Mouse (Mus musculus) midbrain, embryonic 15.5 days (tissue): ENCODE data around the gene Ankrd13d. TPM values are rescaled to one million over a fixed set of nuclear protein-coding genes. Genes with fewer than 3 reads are reported as not detected.

Experiments
- ATAC-seq: fragments of 200-750 bp; cut with Nextera tagmentation; replicated peaks from 2 replicates; pipeline ENCODE4 v1.8.0; 2017; ENCODE audit warnings: moderate TSS enrichment
- H3K27ac ChIP-seq: fragments of 300-500 bp; sonication (generic); 2 replicates; pipeline ENCODE4 v1.5.1; 2015; ENCODE audit warnings: mild to moderate bottlenecking, inconsistent platforms
- H3K27me3 ChIP-seq: fragments of 300-500 bp; sonication (generic); replicated peaks from 2 replicates; pipeline ENCODE4 v1.6.1; 2015; ENCODE audit warnings: inconsistent platforms
- H3K36me3 ChIP-seq: fragments of 300-500 bp; sonication (generic); replicated peaks from 2 replicates; pipeline ENCODE4 v1.6.1; 2015; ENCODE audit warnings: inconsistent platforms
- H3K4me1 ChIP-seq: fragments of 300-500 bp; sonication (generic); 2 replicates; pipeline ENCODE4 v1.6.1; 2015; ENCODE audit warnings: inconsistent platforms
- H3K4me2 ChIP-seq: fragments of 300-500 bp; sonication (generic); 2 replicates; pipeline ENCODE4 v1.6.1; 2015; ENCODE audit warnings: inconsistent platforms, mild to moderate bottlenecking, moderate library complexity
- H3K4me3 ChIP-seq: fragments of 300-500 bp; sonication (generic); 2 replicates; pipeline ENCODE4 v1.5.1; 2015; ENCODE audit warnings: mild to moderate bottlenecking, inconsistent platforms
- H3K9ac ChIP-seq: fragments of 300-500 bp; sonication (generic); 2 replicates; pipeline ENCODE4 v1.6.1; 2015; ENCODE audit warnings: mild to moderate bottlenecking, inconsistent platforms
- H3K9me3 ChIP-seq: fragments of 300-500 bp; sonication (generic); 2 replicates; pipeline ENCODE4 v1.6.1; 2016; ENCODE audit warnings: inconsistent platforms
- WGBS: fragments of 180-500 bp; shearing (Covaris S2); methylation state at CpG from one replicate; pipeline ENCODE4 v1.1.7; 2015; ENCODE audit warnings: mixed read lengths; 5-methylcytosine and 5-hydroxymethylcytosine counted together
- microRNA-seq: library from miRNA; unstranded; fragments of <30 nt; microRNA quantifications from one replicate; pipeline ENCODE4, GENCODE M21; 2016
- polyA plus RNA-seq: library from polyadenylated mRNA; unstranded; fragments of >200 nt; fragmentation: Nextera tagmentation; extraction: Ambion mirVana; gene quantifications from 2 replicates; pipeline ENCODE4 v1.2.1, GENCODE M21; 2015

Gene Ankrd13d
- polyA plus RNA-seq, 1 experiment from 2014 or later: 57.1 TPM

DNA sequence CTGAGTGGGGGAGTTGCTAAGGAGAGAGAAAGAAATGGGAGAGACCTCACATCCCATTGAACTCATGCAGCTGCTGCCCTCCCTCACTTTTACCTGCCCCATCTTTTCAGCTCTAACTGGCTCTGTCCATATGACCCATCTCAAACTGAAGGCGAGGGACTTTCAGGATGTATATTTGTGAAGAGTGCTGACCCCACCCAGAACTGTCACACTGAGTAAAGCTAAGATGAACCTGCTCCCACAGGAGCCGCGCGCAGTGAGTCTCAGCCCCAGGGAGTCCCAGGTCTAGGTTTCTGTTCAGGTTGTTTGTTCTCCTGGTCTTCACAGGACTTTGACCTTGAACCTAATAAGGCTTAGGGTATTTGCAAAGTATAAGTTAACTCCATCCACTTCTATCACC is 54.0 kb downstream of the Ankrd13d start:
- H3K4me2 ChIP-seq: no peak overlapping the region
- no peak overlapping the region for H3K4me3 ChIP-seq
- no peak overlapping the region for H3K27ac ChIP-seq
- H3K9ac ChIP-seq: no peak overlapping the region
- H3K27me3 ChIP-seq: peaks cover 12% of the 10 kb centered on the region; the same call in 1 of the 2 replicates
- no peaks in the 10 kb centered on the region for H3K9me3 ChIP-seq
- no peak for ATAC-seq
- 73% methylated on average over 4 of the region's 4 CpGs for WGBS
- H3K4me1 ChIP-seq: peaks cover 11% of the 10 kb centered on the region
- H3K36me3 ChIP-seq: no peaks in the 10 kb centered on the region

DNA sequence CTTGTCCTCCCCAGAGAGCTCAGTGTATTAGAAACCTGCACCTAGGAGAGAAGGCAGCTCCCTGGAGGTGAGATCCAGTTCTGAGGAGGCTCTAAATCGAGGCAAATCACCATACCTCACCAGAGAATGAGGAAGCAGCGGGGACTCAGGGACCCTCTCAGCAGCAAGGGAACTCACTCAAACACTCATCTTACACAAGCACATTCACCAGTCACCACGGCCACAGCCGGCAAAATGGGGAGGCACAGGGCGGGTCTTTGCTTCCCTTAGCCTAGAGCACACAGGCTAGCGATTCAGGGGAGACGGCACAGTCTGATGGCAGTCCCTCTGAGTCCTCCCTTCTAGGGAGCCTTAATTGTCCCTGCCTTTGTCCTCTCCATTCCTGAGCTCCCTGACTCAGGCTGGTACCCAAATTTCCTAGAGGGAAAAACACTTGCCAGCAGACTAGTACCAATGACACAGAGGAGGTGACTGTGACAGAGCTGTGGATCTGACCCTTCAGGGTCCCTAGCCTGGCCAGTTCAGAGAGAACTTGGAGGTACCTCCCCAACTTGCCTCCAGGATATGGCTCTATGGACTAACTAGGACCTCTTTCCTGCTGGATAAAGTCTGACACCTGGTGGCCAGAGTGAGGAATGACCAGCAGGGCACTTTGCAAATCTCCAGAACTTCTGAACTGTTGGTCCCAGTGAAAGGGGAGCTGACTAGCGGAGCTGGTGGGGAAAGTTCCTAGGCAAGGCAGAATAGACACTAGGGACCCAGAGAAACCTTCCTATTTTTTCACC is 54.9 kb downstream of the Ankrd13d start:
- Histone ChIP-seq H3K9me3 (no peaks in the 10 kb centered on the region), H3K36me3 (no peaks in the 10 kb centered on the region), H3K4me2 (no peak overlapping the region), H3K27ac (no peak overlapping the region), H3K4me3 (no peak overlapping the region), H3K9ac (no peak overlapping the region), H3K4me1 (peaks cover 11% of the 10 kb centered on the region), H3K27me3 (peaks cover 12% of the 10 kb centered on the region; the same call in 1 of the 2 replicates)
- WGBS: 21% methylated on average over 8 of the region's 8 CpGs
- ATAC-seq: no peak

DNA sequence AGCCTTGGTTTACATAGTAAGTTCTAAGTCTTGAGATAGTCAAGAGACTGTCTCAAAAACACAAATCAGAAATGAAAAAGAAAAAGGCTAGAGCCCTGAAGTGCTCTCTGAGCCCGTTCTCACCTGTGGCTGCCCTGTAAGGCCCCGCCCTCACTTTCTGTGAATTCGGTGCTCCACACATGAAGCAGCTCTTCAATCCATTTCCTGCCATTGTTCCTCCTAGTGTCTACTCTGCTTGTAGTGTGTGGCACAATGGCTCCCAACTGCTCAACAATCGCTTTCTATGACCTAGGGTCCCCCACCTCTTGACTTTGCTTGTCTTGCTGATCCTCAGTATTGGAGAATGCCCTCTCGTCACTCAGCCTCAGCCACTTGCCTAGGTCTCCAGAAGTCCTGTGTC is 55.5 kb downstream of the Ankrd13d start:
- H3K27ac ChIP-seq: no peak overlapping the region
- 65% methylated on average over 5 of the region's 5 CpGs for WGBS
- H3K27me3 ChIP-seq: peaks cover 12% of the 10 kb centered on the region; the same call in 1 of the 2 replicates
- no peak for ATAC-seq
- no peak overlapping the region for H3K4me3 ChIP-seq
- no peaks in the 10 kb centered on the region for H3K9me3 ChIP-seq
- no peak overlapping the region for H3K9ac ChIP-seq
- H3K36me3 ChIP-seq: no peaks in the 10 kb centered on the region
- no peak overlapping the region for H3K4me2 ChIP-seq
- H3K4me1 ChIP-seq: peaks cover 8% of the 10 kb centered on the region

DNA sequence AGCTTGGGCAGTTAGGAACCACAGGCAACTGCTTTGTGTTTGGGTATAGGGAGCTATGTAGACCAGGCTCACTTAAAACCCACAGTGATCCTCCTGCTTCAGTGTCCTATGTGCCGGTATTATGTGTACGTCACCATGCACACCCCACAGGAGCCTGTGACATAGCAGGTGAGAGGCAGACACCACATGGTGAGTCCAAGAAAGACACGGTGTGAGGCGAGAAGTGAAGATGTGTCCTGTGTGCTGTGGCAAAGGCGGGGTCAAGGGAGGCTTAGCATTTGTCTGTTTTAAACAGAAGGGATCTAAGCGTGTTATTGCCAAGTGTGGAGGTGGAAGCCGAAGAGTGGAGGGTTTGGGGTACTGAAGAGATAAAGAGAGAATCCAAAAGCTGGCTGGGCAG is 56.2 kb downstream of the Ankrd13d start:
- 90% methylated on average over 7 of the region's 7 CpGs for WGBS
- Histone ChIP-seq H3K4me1 (peaks cover 4% of the 10 kb centered on the region), H3K27me3 (peaks cover 12% of the 10 kb centered on the region; the same call in 1 of the 2 replicates), H3K4me3 (no peak overlapping the region), H3K9me3 (no peaks in the 10 kb centered on the region), H3K4me2 (no peak overlapping the region), H3K27ac (no peak overlapping the region), H3K9ac (no peak overlapping the region), H3K36me3 (no peaks in the 10 kb centered on the region)
- no peak for ATAC-seq

DNA sequence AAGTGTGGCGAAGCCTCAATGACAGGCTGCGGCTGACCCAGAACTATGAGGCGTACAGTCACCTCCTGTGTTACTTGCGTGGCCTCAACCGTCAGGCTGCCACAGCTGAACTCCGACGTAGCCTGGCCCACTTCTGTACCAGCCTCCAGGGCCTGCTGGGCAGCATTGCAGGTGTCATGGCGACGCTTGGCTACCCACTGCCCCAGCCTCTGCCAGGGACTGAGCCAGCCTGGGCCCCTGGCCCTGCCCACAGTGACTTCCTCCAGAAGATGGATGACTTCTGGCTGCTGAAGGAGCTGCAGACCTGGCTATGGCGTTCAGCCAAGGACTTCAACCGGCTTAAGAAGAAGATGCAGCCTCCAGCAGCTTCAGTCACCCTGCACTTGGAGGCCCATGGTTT is 60.8 kb downstream of the Ankrd13d start:
- no peak for ATAC-seq
- 82% methylated on average over 11 of the region's 11 CpGs for WGBS
- H3K27ac ChIP-seq: no peak overlapping the region
- H3K4me2 ChIP-seq: no peak overlapping the region
- H3K4me3 ChIP-seq: no peak overlapping the region
- peaks cover 1% of the 10 kb centered on the region for H3K27me3 ChIP-seq
- no peaks in the 10 kb centered on the region for H3K4me1 ChIP-seq
- no peak overlapping the region for H3K9ac ChIP-seq
- no peaks in the 10 kb centered on the region for H3K9me3 ChIP-seq
- no peaks in the 10 kb centered on the region for H3K36me3 ChIP-seq

DNA sequence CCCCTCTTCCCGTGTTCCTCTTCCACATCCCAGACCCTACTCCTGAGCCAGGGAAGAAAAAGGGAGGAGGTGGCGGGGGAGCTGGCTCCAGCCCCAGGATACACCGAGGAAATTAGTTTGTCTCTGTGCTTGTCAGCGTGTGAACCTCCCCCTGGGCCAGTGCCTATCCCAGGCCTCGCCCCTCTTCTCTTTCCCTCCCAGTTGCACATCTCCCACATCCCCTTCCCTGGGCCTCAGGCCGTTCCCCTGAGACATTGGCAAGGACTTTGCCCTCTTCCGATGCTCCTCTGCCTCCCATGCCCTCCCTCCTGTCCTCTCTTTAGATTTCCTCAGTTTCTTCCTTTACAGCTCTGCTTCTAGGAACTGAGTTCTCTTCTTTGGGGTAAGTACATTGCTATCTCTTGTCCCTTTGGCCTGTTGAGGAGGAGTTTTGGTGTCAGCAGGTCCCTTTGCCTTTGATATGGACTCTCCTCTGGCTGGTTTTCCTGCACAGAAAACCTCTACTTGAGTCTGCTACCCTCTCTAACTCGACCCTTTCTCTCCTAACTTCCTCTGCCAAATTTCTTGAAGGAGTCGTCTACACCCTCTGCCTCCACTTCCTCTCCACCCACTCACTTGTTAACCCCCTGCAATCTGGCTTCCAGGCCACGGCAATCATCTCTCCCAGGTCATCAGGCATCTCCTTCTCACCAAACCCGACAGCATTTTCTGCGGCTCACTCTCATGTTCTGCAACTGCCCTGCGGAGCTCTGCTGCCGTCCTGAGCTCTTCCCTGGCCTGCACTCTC is 61.8 kb downstream of the Ankrd13d start:
- 45% methylated on average over 14 of the region's 14 CpGs for WGBS

DNA sequence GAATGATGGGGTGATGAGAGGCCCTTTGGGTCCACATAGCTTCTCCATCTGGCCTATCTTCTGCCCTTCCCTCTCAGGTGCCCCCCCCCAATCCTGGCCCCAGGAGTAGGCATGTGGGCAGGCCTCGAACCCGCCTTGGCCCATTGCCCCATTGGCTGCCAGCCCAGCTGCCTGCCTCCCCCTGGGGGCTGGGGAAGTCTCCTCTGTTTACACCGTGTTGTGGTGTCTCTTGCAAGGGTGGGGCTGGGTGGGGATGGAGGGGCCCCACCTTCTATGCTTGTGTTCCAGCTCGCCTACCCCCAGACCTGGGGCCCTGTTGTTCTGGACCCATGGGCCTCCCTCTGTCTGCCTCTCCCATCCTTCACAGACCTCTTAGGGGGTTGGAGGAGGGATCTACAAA is 62.5 kb downstream of the Ankrd13d start:
- Histone ChIP-seq H3K36me3 (no peaks in the 10 kb centered on the region), H3K4me1 (peaks cover 5% of the 10 kb centered on the region), H3K27ac (no peak overlapping the region), H3K9me3 (no peaks in the 10 kb centered on the region), H3K9ac (no peak overlapping the region), H3K4me3 (no peak overlapping the region), H3K4me2 (no peak overlapping the region), H3K27me3 (peaks cover 13% of the 10 kb centered on the region)
- ATAC-seq: no peak
- 59% methylated on average over 4 of the region's 4 CpGs for WGBS

More for the DNA sequence above, 61.8 kb downstream of the Ankrd13d start:
- H3K27me3 ChIP-seq: peaks cover 9% of the 10 kb centered on the region
- no peak overlapping the region for H3K4me2 ChIP-seq
- no peak overlapping the region for H3K27ac ChIP-seq
- H3K9ac ChIP-seq: no peak overlapping the region
- no peak for ATAC-seq
- H3K36me3 ChIP-seq: no peaks in the 10 kb centered on the region
- H3K9me3 ChIP-seq: no peaks in the 10 kb centered on the region
- no peak overlapping the region for H3K4me3 ChIP-seq
- peaks cover 2% of the 10 kb centered on the region; the same call in 1 of the 2 replicates for H3K4me1 ChIP-seq

Small RNA genes lying within 50 kb of the gene (microRNA-seq; reads per million reads assigned to microRNA genes)
- 0.92 reads per million for gene Mir6985

Other genes starting within 250 kb of the Ankrd13d start
- 513 and 520 TPM in 2 replicates for gene Gstp1, start 245.2 kb downstream of the Ankrd13d start, polyA plus RNA-seq
- gene Gstp2, start 237.1 kb downstream of the Ankrd13d start, polyA plus RNA-seq: 2.7 and 5.6 TPM in 2 replicates
- not detected in 2 replicates for gene Gstp3, start 223.6 kb downstream of the Ankrd13d start, polyA plus RNA-seq
- gene Cabp2, start 201.6 kb downstream of the Ankrd13d start, polyA plus RNA-seq: 0.22 TPM in 1 of 2 replicates, not detected in the other
- gene Cdk2ap2, start 186.0 kb downstream of the Ankrd13d start, polyA plus RNA-seq: 92.3 and 92.9 TPM in 2 replicates
- gene Pitpnm1, start 183.1 kb downstream of the Ankrd13d start, polyA plus RNA-seq: 97.7 and 102 TPM in 2 replicates
- gene Aip, start 157.3 kb downstream of the Ankrd13d start, polyA plus RNA-seq: 99.5 and 101 TPM in 2 replicates
- gene Gpr152, start 143.3 kb downstream of the Ankrd13d start, polyA plus RNA-seq: 0.04 TPM in 1 of 2 replicates, not detected in the other
- gene Cabp4, start 139.1 kb downstream of the Ankrd13d start, polyA plus RNA-seq: 0.22 and 0.28 TPM in 2 replicates
- 127 and 139 TPM in 2 replicates for gene Coro1b, start 134.5 kb downstream of the Ankrd13d start, polyA plus RNA-seq
- gene Ptprcap, start 129.5 kb downstream of the Ankrd13d start, polyA plus RNA-seq: 0.26 and 0.96 TPM in 2 replicates
- gene Rps6kb2, start 119.8 kb downstream of the Ankrd13d start, polyA plus RNA-seq: 60.1 and 60.7 TPM in 2 replicates
- gene Carns1, start 107.7 kb downstream of the Ankrd13d start, polyA plus RNA-seq: 5.9 and 6.9 TPM in 2 replicates
- 0.38 and 0.93 TPM in 2 replicates for gene Tbc1d10c, start 91.9 kb downstream of the Ankrd13d start, polyA plus RNA-seq
- 537 and 571 TPM in 2 replicates for gene Ppp1ca, start 91.1 kb downstream of the Ankrd13d start, polyA plus RNA-seq
- gene Rad9a, start 81.5 kb downstream of the Ankrd13d start, polyA plus RNA-seq: 23.7 and 24.9 TPM in 2 replicates
- gene Clcf1, start 68.9 kb downstream of the Ankrd13d start, polyA plus RNA-seq: 0.79 and 0.88 TPM in 2 replicates
- gene AC109138.7, start 68.8 kb downstream of the Ankrd13d start, polyA plus RNA-seq: not detected in 2 replicates
- 20.4 and 20.6 TPM in 2 replicates for gene Pold4, start 51.2 kb downstream of the Ankrd13d start, polyA plus RNA-seq
- 12.2 and 16.2 TPM in 2 replicates for gene Ssh3, start 14.0 kb downstream of the Ankrd13d start, polyA plus RNA-seq
- 28.2 and 29.6 TPM in 2 replicates for gene Grk2, start 23.1 kb upstream of the Ankrd13d start, polyA plus RNA-seq
- gene Kdm2a, start 115.1 kb upstream of the Ankrd13d start, polyA plus RNA-seq: 37.0 and 38.8 TPM in 2 replicates
- 5.1 and 5.5 TPM in 2 replicates for gene Rhod, start 156.3 kb upstream of the Ankrd13d start, polyA plus RNA-seq
- 3.6 and 4.3 TPM in 2 replicates for gene Syt12, start 194.3 kb upstream of the Ankrd13d start, polyA plus RNA-seq
- gene 2010003K11Rik, start 215.4 kb upstream of the Ankrd13d start, polyA plus RNA-seq: not detected in 2 replicates
- gene Pcx, start 227.3 kb upstream of the Ankrd13d start, polyA plus RNA-seq: 26.6 and 30.5 TPM in 2 replicates